Mouse (Mus musculus): ENCODE results near the gene D16Ertd472e.

D16Ertd472e gene

DNA sequence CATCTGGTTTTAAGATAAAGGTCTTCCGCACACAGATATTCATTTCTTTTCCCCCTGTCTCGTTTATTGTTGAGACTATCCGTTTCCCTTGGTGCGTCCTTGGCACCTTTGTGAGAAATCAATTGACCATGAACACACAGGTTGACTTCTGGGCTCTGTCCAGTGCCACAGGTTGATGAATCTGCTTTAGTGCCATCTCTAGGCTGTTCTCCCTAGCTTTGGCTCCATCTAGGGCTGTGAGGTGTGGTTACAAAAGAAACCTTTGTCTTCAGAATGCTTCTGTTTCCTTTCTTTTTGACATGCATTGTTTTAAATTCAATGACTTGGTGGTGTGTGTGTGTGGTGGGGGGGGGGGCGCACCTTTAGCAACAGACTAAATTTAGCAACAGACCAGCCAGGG, 85.7 kb downstream of the D16Ertd472e start:
- DNase-seq (ENCODE audit: low read depth, low spot score), result peak; percentile 80

All from ES-CJ7 (cell line).